Mouse (Mus musculus): ENCODE data around the gene Polr1d. TPM values are rescaled to one million over a fixed set of nuclear protein-coding genes. Genes with fewer than 3 reads are reported as not detected.

Polr1d gene
- total and polyA plus RNA-seq, 2 experiments, result 18.2 to 48.5 TPM

- H3K27ac ChIP-seq (replicated peaks; ENCODE audit: insufficient read depth, low read depth, low read length), result peak overlapping the region; percentile 71
- 83% methylated on average over 5 of the region's 5 CpGs for WGBS
- TF ChIP-seq CTCF (IDR thresholded peaks at IDR 0.05; ENCODE audit: low read depth, low read length) (no peak), POLR2A (IDR thresholded peaks at IDR 0.05; ENCODE audit: extremely low read depth, insufficient read depth, low read length) (no peak)
- H3K4me3 ChIP-seq (ENCODE audit: insufficient read depth, low read depth, low read length), result no peak overlapping the region
- peaks cover 13% of the 10 kb centered on the region; the same call in 1 of the 2 replicates for H3K36me3 ChIP-seq (ENCODE audit: control insufficient read depth, insufficient read depth, low read length)
- DNase-seq (ENCODE audit: extremely low read depth, low read depth, low spot score), result no peak
- no peak overlapping the region for H3K9ac ChIP-seq (ENCODE audit: low read depth, low read length)
- H3K27me3 ChIP-seq (ENCODE audit: control insufficient read depth, insufficient read depth, low read length), result no peaks in the 10 kb centered on the region
- peaks cover 7% of the 10 kb centered on the region for H3K4me1 ChIP-seq (ENCODE audit: control insufficient read depth, insufficient read depth, low read length)
- peaks cover 50% of the 10 kb centered on the region for H3K79me2 ChIP-seq (ENCODE audit: control insufficient read depth, insufficient read depth, low read length)
These were observed 40.2 kb upstream of the Polr1d start for GRCm38 (mm10) chr5:147036661-147037060.

- 32% methylated on average over 3 of the region's 3 CpGs for WGBS
- no peak for DNase-seq (ENCODE audit: extremely low read depth, low read depth, low spot score)
- Histone ChIP-seq H3K27ac (replicated peaks; ENCODE audit: insufficient read depth, low read depth, low read length) (peak overlapping the region; percentile 57), H3K36me3 (ENCODE audit: control insufficient read depth, insufficient read depth, low read length) (peaks cover 12% of the 10 kb centered on the region; the same call in 1 of the 2 replicates), H3K9ac (ENCODE audit: low read depth, low read length) (no peak overlapping the region), H3K27me3 (ENCODE audit: control insufficient read depth, insufficient read depth, low read length) (no peaks in the 10 kb centered on the region), H3K4me3 (ENCODE audit: insufficient read depth, low read depth, low read length) (no peak overlapping the region), H3K79me2 (ENCODE audit: control insufficient read depth, insufficient read depth, low read length) (peaks cover 58% of the 10 kb centered on the region), H3K4me1 (ENCODE audit: control insufficient read depth, insufficient read depth, low read length) (peaks cover 7% of the 10 kb centered on the region)
- TF ChIP-seq CTCF (IDR thresholded peaks at IDR 0.05; ENCODE audit: low read depth, low read length) (no peak), POLR2A (IDR thresholded peaks at IDR 0.05; ENCODE audit: extremely low read depth, insufficient read depth, low read length) (no peak)
These were observed 39.2 kb upstream of the Polr1d start for GRCm38 (mm10) chr5:147037601-147038000.

- Histone ChIP-seq H3K27me3 (ENCODE audit: control insufficient read depth, insufficient read depth, low read length) (no peaks in the 10 kb centered on the region), H3K9ac (ENCODE audit: low read depth, low read length) (no peak overlapping the region), H3K79me2 (ENCODE audit: control insufficient read depth, insufficient read depth, low read length) (peaks cover 65% of the 10 kb centered on the region), H3K27ac (replicated peaks; ENCODE audit: insufficient read depth, low read depth, low read length) (peak overlapping the region; percentile 12; the same call in 1 of the 2 replicates), H3K36me3 (ENCODE audit: control insufficient read depth, insufficient read depth, low read length) (peaks cover 7% of the 10 kb centered on the region; the same call in 1 of the 2 replicates), H3K4me1 (ENCODE audit: control insufficient read depth, insufficient read depth, low read length) (peaks cover 7% of the 10 kb centered on the region), H3K4me3 (ENCODE audit: insufficient read depth, low read depth, low read length) (no peak overlapping the region)
- 80% methylated on average over 5 of the region's 5 CpGs for WGBS
- TF ChIP-seq CTCF (IDR thresholded peaks at IDR 0.05; ENCODE audit: low read depth, low read length), result no peak
- TF ChIP-seq POLR2A (IDR thresholded peaks at IDR 0.05; ENCODE audit: extremely low read depth, insufficient read depth, low read length), result no peak
- DNase-seq (ENCODE audit: extremely low read depth, low read depth, low spot score), result no peak
These were observed 37.5 kb upstream of the Polr1d start for GRCm38 (mm10) chr5:147039394-147039793.

GRCm38 (mm10) chr5:147041965-147042937, 34.6 kb upstream of the Polr1d start:
- peaks cover 76% of the 10 kb centered on the region for H3K79me2 ChIP-seq (ENCODE audit: control insufficient read depth, insufficient read depth, low read length)
- peaks cover 7% of the 10 kb centered on the region; the same call in 1 of the 2 replicates for H3K36me3 ChIP-seq (ENCODE audit: control insufficient read depth, insufficient read depth, low read length)
- H3K9ac ChIP-seq (ENCODE audit: low read depth, low read length), result no peak overlapping the region
- no peak overlapping the region for H3K4me3 ChIP-seq (ENCODE audit: insufficient read depth, low read depth, low read length)
- no peak for TF ChIP-seq CTCF (IDR thresholded peaks at IDR 0.05; ENCODE audit: low read depth, low read length)
- TF ChIP-seq POLR2A (IDR thresholded peaks at IDR 0.05; ENCODE audit: extremely low read depth, insufficient read depth, low read length), result no peak
- H3K4me1 ChIP-seq (ENCODE audit: control insufficient read depth, insufficient read depth, low read length), result peaks cover 10% of the 10 kb centered on the region
- WGBS, result 89% methylated on average over 40 of the region's 40 CpGs
- no peaks in the 10 kb centered on the region for H3K27me3 ChIP-seq (ENCODE audit: control insufficient read depth, insufficient read depth, low read length)
- no peak for DNase-seq (ENCODE audit: extremely low read depth, low read depth, low spot score)
- no peak overlapping the region for H3K27ac ChIP-seq (replicated peaks; ENCODE audit: insufficient read depth, low read depth, low read length)

GRCm38 (mm10) chr5:147043240-147043844, 33.5 kb upstream of the Polr1d start:
- peaks cover 4% of the 10 kb centered on the region; the same call in 1 of the 2 replicates for H3K4me1 ChIP-seq (ENCODE audit: control insufficient read depth, insufficient read depth, low read length)
- H3K27ac ChIP-seq (replicated peaks; ENCODE audit: insufficient read depth, low read depth, low read length), result no peak overlapping the region
- TF ChIP-seq POLR2A (IDR thresholded peaks at IDR 0.05; ENCODE audit: extremely low read depth, insufficient read depth, low read length) (no peak), CTCF (IDR thresholded peaks at IDR 0.05; ENCODE audit: low read depth, low read length) (no peak)
- H3K9ac ChIP-seq (ENCODE audit: low read depth, low read length), result no peak overlapping the region
- no peak for DNase-seq (ENCODE audit: extremely low read depth, low read depth, low spot score)
- no peak overlapping the region for H3K4me3 ChIP-seq (ENCODE audit: insufficient read depth, low read depth, low read length)
- H3K27me3 ChIP-seq (ENCODE audit: control insufficient read depth, insufficient read depth, low read length), result no peaks in the 10 kb centered on the region
- WGBS, result 60% methylated on average over 15 of the region's 15 CpGs
- H3K79me2 ChIP-seq (ENCODE audit: control insufficient read depth, insufficient read depth, low read length), result peaks cover 74% of the 10 kb centered on the region
- peaks cover 7% of the 10 kb centered on the region; the same call in 1 of the 2 replicates for H3K36me3 ChIP-seq (ENCODE audit: control insufficient read depth, insufficient read depth, low read length)
